Mouse (Mus musculus) E14TG2a.4 (cell line): ENCODE measurements around the gene Pknox1.
"Not testable (repeated sequence)": the region's sequence is repeated elsewhere in the genome, so short reads cannot be mapped to it uniquely, and the experiment has no call there.

Experiments used
- H3K27me3 ChIP-seq: 2 replicates; pipeline ENCODE4 v1.6.1; 2014; ENCODE audit warnings: low read length, control low read depth; ENCODE audit not compliant: insufficient read depth
- H3K36me3 ChIP-seq: 2 replicates; pipeline ENCODE4 v1.6.1; 2014; ENCODE audit warnings: low read length, control low read depth; ENCODE audit not compliant: insufficient read depth
- H3K4me1 ChIP-seq: replicated peaks from 2 replicates; pipeline ENCODE4 v1.6.1; 2014; ENCODE audit warnings: low read depth, low read length, control low read depth
- H3K4me3 ChIP-seq: replicated peaks from 2 replicates; pipeline ENCODE4 v1.5.1; 2014; ENCODE audit warnings: mild to moderate bottlenecking, low read length
- H3K9me3 ChIP-seq: 2 replicates; pipeline ENCODE4 v1.6.1; 2014; ENCODE audit warnings: low read length, control low read depth
- CTCF ChIP-seq: conservative IDR thresholded peaks from 2 replicates; pipeline ENCODE4 v1.5.1; 2014; ENCODE audit warnings: low read length
- NANOG ChIP-seq: IDR thresholded peaks from 2 replicates; pipeline ENCODE4 v1.6.1; 2014; ENCODE audit warnings: borderline replicate concordance, low read length, mixed read lengths
- POU5F1 ChIP-seq: IDR thresholded peaks from 2 replicates; pipeline ENCODE4 v1.6.1; 2014; ENCODE audit warnings: low read length, borderline replicate concordance

Pknox1 gene

DNA sequence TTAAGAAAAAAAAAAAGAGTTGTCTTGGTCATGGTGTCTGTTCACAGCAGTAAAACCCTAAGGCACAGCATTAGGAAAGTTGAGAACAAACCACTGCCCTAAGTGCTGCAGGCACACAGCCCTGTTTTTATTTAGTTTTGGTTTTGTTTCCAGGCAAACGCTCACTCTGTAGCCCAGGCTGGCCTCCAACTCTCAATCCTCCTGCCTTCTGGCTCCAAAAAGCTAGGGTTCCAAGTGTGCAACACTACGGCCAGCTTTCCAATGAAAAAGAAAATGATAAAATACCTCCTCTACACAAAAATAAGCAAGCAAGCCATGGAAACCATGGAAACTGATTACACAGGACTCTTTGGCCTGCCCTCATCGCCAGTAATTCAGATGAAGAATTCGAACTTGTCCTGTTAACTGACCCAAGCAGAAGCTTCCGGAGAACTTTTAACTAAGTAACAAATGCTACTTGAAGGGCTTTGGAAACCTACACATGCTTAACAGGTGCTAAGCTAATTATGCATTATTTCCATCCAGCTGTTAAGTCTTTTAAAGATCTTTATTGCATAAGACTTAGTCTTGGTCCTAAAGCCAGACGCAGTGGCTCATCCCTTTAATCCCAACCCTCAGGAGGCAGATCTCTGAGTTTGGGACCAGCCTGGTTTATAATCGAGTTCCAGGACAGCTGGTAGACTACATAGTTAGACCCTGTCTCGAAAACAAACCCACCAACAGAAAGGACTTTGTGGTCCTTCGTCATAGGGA lies 17.9 kb upstream of the Pknox1 start:
- peaks cover 16% of the 10 kb centered on the region for H3K9me3 ChIP-seq
- H3K4me1 ChIP-seq = peaks cover 17% of the 10 kb centered on the region
- peaks cover 23% of the 10 kb centered on the region for H3K36me3 ChIP-seq

DNA sequence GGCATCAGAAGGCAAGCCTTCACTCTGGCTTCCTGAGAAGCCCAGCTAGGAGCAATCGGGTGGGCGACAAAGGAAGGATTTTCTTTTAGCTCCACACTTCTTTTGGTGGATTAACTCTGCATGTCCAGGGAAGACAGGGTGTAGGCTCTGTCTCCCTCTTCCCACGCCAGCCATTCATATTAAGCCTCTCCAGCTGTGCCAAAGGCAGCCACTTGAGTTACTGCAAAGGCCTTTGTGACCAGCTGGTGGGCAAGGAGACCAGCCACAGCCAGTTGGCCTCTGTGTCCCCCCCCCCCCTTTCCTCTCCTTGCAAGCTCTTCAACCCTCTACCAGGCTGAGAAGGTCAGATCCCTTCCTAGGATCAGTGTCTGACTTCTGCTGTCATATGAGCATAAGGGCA lies 16.6 kb upstream of the Pknox1 start:
- peaks cover 28% of the 10 kb centered on the region for H3K9me3 ChIP-seq
- no peaks in the 10 kb centered on the region for H3K27me3 ChIP-seq
- H3K4me3 ChIP-seq = no peak overlapping the region
- peaks cover 17% of the 10 kb centered on the region for H3K4me1 ChIP-seq
- peaks cover 31% of the 10 kb centered on the region for H3K36me3 ChIP-seq
- TF ChIP-seq NANOG (no peak), CTCF (no peak), POU5F1 (no peak)

More for the DNA sequence above, 17.9 kb upstream of the Pknox1 start:
- no peak for TF ChIP-seq POU5F1
- no peak for TF ChIP-seq CTCF
- no peak for TF ChIP-seq NANOG
- no peak overlapping the region for H3K4me3 ChIP-seq
- no peaks in the 10 kb centered on the region for H3K27me3 ChIP-seq

DNA sequence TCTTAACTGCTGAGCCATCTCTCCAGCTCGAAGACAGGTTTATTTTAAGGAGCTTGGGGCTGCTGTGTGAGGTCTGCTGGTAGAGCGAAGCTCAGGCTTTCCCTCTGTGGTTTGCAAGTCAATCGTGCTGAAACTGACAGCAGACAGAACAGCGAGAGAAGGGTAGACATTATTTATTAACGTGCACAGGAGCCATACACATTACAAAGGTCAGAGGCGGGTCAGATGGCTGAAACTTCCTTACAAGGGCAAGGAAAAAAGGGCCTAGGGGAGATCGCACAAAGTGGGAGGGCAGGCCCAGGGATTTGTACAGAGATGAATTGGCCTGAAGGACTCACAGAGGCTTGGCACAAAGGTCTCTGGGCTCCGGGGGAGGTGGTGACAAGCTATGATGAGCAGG lies 15.1 kb upstream of the Pknox1 start:
- no peaks in the 10 kb centered on the region for H3K27me3 ChIP-seq
- H3K4me3 ChIP-seq = no peak overlapping the region
- H3K4me1 ChIP-seq = peaks cover 17% of the 10 kb centered on the region
- TF ChIP-seq POU5F1 (no peak), NANOG (no peak), CTCF (no peak)
- peaks cover 38% of the 10 kb centered on the region for H3K9me3 ChIP-seq
- H3K36me3 ChIP-seq = peaks cover 37% of the 10 kb centered on the region

DNA sequence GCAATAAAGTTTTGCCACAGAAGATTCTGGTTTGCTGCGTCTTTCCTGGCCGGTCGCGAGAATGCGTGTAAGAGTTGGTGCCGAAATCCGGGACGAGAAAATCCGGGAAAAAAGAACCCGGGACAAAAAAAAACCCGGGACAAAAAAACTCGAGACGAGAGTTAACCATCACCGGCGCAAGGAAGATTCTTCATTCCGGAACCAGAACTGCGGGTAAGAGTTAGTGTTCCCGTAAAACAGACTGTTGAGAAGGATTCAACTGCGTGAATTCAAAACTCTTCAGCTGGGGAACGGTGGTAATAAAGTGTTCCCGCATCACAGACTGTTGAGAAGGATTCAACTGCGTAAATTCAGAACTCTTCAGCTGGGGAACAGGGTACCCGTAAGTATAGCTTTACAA lies 11.9 kb upstream of the Pknox1 start:
- peaks cover 25% of the 10 kb centered on the region for H3K4me1 ChIP-seq
- H3K4me3 ChIP-seq, H3K27me3 ChIP-seq: not testable (repeated sequence)
- peaks cover 71% of the 10 kb centered on the region for H3K9me3 ChIP-seq
- H3K36me3 ChIP-seq = peaks cover 69% of the 10 kb centered on the region

DNA sequence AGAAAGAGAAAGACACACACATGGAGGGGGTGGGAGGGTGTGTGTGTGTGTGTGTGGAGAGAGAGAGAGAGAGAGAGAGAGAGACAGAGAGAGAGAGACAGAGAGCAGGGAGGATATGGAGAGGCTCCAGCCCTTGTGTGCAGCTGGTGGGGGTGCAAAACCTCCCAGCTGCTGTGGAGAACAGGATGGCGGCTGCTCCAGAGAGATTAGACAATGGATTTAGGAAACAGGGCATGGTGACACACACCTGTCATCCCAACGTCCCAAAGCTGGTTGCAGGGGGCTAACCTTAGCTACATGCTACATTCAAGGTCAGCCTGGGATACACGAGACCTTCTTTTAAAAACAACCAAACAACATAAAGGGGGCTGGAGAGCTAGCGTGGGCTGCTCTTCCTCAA lies 8.3 kb upstream of the Pknox1 start:
- Histone ChIP-seq H3K4me3 (no peak overlapping the region), H3K4me1 (peaks cover 29% of the 10 kb centered on the region), H3K9me3 (peaks cover 58% of the 10 kb centered on the region), H3K27me3 (no peaks in the 10 kb centered on the region), H3K36me3 (peaks cover 60% of the 10 kb centered on the region)
- TF ChIP-seq CTCF = no peak
- no peak for TF ChIP-seq POU5F1
- no peak for TF ChIP-seq NANOG

DNA sequence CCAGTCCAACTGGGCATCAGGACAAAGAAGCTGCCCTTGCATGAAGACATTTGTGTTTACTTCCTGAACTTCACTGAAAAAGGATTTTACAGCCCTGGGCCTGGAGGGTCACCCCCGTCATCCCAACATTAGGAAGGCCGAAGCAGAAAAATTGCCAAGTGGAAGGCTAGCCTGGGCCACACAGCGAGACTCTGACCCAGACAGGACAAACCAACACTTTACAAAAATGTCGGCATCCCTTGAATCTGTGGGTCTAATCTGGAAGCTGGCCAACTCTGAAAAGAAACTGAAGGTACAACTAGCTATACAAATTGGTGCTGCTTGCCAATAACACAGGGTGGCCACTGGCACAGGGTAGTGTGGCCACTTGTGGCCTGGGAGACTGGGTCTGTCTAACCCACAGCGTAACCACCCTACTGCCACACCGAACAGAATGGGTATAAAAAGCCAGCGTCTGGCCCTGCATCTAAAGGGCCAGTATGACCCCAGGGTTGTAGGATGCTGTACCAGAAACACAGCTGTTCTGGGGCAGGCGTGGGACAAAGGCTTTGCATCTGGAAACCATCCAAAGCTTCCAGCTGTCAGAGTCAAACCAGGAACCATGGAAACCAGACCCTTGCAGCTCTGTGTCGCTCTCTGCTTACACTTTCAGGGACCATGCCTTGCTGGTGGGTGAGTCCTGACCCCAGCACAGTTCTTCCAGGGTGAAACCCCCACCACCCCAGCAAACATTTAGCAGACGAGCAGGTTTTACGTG lies 7.2 kb upstream of the Pknox1 start:
- Histone ChIP-seq H3K4me1 (peaks cover 29% of the 10 kb centered on the region), H3K9me3 (peaks cover 48% of the 10 kb centered on the region), H3K27me3 (no peaks in the 10 kb centered on the region), H3K36me3 (peaks cover 49% of the 10 kb centered on the region), H3K4me3 (peak overlapping the region; percentile 91)
- TF ChIP-seq POU5F1 (no peak), CTCF (no peak), NANOG (no peak)

DNA sequence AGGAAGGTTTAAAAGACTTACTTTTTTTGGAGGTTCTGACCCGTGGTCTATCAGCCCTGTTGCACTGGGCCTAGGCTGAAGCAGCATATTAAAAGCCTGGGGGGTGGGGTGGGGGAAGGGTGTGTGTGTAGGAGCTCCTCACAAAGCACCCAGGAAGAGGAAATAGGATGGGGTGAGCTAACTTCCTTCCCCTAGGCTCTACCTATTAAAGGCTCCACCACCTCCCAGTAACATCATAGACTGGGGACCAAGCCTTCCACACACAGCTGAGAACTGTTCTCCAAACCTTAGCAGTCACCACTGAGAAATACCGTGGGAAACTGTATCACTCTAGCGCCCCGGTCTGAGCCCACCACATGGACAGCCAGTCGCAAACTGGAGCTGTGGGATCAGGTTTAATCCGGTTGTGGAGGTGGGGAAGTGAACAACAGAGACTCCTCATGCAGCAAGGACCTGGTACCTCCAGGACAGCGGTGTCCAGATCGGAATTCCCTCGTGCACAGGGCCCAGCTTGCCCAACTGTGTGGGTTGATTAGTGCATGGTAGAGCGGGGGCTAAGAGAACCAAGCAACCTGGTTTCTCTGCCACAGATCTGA lies 6.5 kb upstream of the Pknox1 start:
- TF ChIP-seq NANOG (no peak), POU5F1 (no peak)
- Histone ChIP-seq H3K36me3 (peaks cover 48% of the 10 kb centered on the region), H3K4me3 (peak overlapping the region; percentile 91), H3K9me3 (peaks cover 43% of the 10 kb centered on the region), H3K27me3 (no peaks in the 10 kb centered on the region), H3K4me1 (peaks cover 33% of the 10 kb centered on the region)

DNA sequence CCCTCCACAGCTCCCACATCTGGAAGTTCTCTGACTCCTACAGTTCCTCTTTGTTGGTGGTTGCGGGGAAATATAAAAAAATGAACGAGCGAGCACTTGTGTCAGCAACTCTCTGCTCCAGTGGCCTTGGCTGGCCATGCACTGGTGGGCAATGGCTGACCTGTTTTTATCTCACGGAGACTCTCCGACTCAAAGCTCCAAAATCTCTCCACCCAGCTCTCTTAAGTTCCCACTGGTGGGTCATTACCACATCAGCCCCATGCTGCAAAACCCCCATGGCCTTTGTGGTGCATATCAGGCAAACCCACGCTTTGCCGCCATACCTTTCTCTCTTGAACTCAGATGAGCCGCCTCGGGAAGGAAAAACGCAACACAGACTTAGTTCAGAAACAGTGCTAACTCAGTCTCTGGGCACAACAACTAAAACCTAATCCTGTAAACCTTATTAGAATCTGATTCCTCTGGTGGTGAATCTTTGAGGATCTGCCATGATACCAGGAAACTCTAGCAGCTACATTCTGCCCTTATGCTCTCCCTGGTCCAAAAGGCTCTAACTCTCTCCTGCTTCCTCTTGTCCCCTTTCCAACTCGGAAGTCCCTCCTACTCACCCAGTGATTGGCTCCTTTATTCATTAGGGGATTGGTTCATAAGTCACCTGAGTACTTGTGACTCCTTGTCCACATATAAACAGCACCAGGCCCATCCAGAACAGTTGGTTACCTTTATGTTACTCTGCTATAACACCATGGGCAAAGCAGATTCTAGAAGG lies 5.3 kb upstream of the Pknox1 start:
- Histone ChIP-seq H3K9me3 (peaks cover 35% of the 10 kb centered on the region), H3K4me1 (peaks cover 41% of the 10 kb centered on the region), H3K4me3 (peak overlapping the region; percentile 91), H3K36me3 (peaks cover 44% of the 10 kb centered on the region), H3K27me3 (no peaks in the 10 kb centered on the region)
- TF ChIP-seq POU5F1 (no peak), CTCF (no peak)
